Mouse (Mus musculus) c-Kit-positive CD71-positive TER-119-positive erythroid progenitor cells, embryonic 14.5 days (primary cell): ENCODE data around the gene Zfp442.
"Not testable (repeated sequence)": the region's sequence is repeated elsewhere in the genome, so short reads cannot be mapped to it uniquely, and the experiment has no call there.

Experiments used
- DNase-seq: peaks from one replicate; pipeline ENCODE4 v3.0.0-alpha.2; 2013; ENCODE audit warnings: low spot score

The Zfp442 gene

GRCm38 (mm10) chr2:150451180-150451919 is at the start of gene Zfp442:
Gene Zfp442, minus strand, starts transcription at chr2:150451486.
- peak; percentile 0 for DNase-seq

GRCm38 (mm10) chr2:150500124-150500973 is 49.1 kb upstream of the Zfp442 start:
- DNase-seq: not testable (repeated sequence)

- no peak for DNase-seq
Observed at GRCm38 (mm10) chr2:150493031-150493430, 41.7 kb upstream of the Zfp442 start.

- DNase-seq: not testable (repeated sequence)
Observed at GRCm38 (mm10) chr2:150484939-150485778, 33.9 kb upstream of the Zfp442 start, which contains the start of gene Zfp345. Gene Zfp345, minus strand, starts transcription at chr2:150485091.

- DNase-seq: not testable (repeated sequence)
Observed at GRCm38 (mm10) chr2:150439084-150439483, 12.2 kb downstream of the Zfp442 start.

GRCm38 (mm10) chr2:150412146-150412545 is 39.1 kb downstream of the Zfp442 start:
- not testable (repeated sequence) for DNase-seq

- DNase-seq: no peak
Observed at GRCm38 (mm10) chr2:150390198-150390597, 61.1 kb downstream of the Zfp442 start.

GRCm38 (mm10) chr2:150385553-150386106 is 65.7 kb downstream of the Zfp442 start:
- DNase-seq: not testable (repeated sequence)

- peak; percentile 2 for DNase-seq
Observed at GRCm38 (mm10) chr2:150362878-150363229, 88.4 kb downstream of the Zfp442 start.

GRCm38 (mm10) chr2:150362113-150362877 is 89.0 kb downstream of the Zfp442 start, which contains the start of gene 3300002I08Rik:
Gene 3300002I08Rik, minus strand, starts transcription at chr2:150362765.
- DNase-seq: peak; percentile 63
